Mouse (Mus musculus) brain, embryonic 14.5 days (tissue): ENCODE measurements around the gene Sipa1l2.

Source experiments
- CTCF ChIP-seq: fragments of 200-500 bp; IDR thresholded peaks from 2 replicates; pipeline ENCODE4 v1.5.1; 2012; ENCODE audit warnings: inconsistent platforms, mild to moderate bottlenecking, moderate library complexity, borderline replicate concordance; ENCODE audit not compliant: insufficient read depth, insufficient read length; ENCODE audit errors: extremely low read depth
- POLR2A ChIP-seq: fragments of 200-500 bp; IDR thresholded peaks from 2 replicates; pipeline ENCODE4 v1.6.1; 2012; ENCODE audit warnings: mild to moderate bottlenecking, inconsistent platforms, borderline replicate concordance; ENCODE audit not compliant: poor library complexity, insufficient read depth, insufficient read length, severe bottlenecking; ENCODE audit errors: extremely low read depth

- TF ChIP-seq CTCF, result no peak
- TF ChIP-seq POLR2A, result no peak
Observed at GRCm38 (mm10) chr8:125460602-125461001, 109.0 kb downstream of the Sipa1l2 start.
